Mouse (Mus musculus) left cerebral cortex, adult 8-10 months (tissue): Measurements from ENCODE around the gene Ptges. TPM values are rescaled to one million over a fixed set of nuclear protein-coding genes. Genes with fewer than 3 reads are reported as not detected.
"Not testable (repeated sequence)": the region's sequence is repeated elsewhere in the genome, so short reads cannot be mapped to it uniquely, and the experiment has no call there.

Experiments
- DNase-seq, 2 experiments: peaks; one replicate each; pipeline ENCODE4 v3.0.0; 2022; ENCODE audit warnings: low spot score in 2 of 2
- total RNA-seq, 4 experiments: library from RNA; stranded (reverse); gene quantifications; 2 replicates each; pipeline ENCODE4 v1.2.4; 2022

The Ptges gene
- total RNA-seq: 1 to 10 TPM; 4.3 to 7.3 (median 6.9) TPM

DNA sequence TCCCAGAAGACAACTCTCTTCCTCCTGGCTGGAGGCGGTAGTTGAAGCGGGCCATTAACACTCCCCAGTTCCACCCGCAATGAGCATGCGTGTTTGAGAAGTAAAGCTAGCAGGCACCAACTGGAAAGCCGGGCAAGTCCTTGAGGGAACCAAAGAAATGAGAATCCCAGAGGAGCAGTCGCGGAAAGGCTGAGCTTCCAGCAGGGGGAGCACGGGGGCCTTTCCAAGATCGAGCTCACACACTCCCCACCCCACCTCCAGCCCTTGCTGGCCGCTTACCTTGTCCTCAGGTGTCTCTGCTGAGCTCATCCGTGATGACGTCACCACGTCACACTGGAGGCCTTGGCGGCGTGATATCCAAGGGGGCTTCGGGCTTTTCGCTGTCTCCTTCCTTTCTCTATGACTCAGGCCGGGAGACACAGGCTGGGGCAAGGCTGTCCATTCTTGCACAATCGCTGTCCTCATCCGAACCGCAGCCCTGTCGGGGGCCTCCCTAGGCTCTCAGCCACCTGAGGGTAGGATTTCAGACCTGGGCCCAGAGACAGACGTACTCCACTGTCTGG lies at the start of gene Ptges:
TSS of gene Ptges (minus strand) at position 381 of the 563 bp plus-strand sequence.
- DNase-seq: peak; percentile 35 to 76

DNA sequence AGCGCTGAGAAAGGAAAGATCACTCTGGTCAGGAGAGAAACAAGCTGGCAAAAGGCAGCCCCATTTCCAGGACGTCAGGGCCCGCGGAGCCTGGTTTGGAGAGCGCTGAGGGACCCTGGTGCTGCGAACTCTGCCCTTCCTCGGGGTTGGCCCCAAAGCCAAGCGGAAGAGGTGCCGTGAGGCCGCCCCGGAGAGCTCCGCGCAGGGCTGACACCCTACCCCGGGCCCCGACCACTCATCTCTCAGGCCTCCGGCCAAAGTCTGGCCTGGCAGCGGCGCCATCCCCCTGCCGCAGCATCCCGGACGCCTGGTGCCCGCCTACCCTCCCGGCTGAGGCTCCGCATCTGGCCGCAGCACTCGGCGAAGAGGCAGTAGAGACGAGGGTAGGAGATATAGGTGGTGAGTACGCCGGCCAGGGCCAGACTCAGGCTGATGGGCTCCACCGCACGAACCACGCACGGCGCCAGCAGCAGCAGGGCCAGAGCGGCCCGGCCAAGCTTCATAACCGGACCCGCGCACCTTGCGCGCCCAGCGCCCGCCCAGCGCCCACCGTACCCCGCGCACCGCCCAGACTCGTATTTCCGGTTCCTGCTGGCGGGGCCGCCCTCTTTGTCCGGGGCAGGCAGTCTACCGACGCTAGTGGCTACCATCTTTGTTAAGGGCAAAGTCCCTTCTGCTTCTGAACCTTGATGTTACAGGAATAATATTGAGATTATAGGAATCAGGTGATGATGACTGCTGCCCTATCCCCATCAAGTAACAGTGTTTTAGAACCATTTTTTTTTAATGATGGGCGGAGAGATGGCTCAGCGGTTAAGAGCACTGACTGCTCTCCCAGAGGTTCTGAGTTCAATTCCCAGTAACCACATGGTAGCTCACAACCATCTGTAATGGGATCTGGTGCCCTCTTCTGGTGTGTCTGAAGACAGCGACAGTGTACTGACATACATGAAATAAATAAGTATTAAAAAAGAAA lies 38.0 kb upstream of the Ptges start, which contains the start of gene Tor1a:
TSS of gene Tor1a (minus strand) at position 582 of the 976 bp plus-strand sequence.
- peak; percentile 83 to 88 for DNase-seq

DNA sequence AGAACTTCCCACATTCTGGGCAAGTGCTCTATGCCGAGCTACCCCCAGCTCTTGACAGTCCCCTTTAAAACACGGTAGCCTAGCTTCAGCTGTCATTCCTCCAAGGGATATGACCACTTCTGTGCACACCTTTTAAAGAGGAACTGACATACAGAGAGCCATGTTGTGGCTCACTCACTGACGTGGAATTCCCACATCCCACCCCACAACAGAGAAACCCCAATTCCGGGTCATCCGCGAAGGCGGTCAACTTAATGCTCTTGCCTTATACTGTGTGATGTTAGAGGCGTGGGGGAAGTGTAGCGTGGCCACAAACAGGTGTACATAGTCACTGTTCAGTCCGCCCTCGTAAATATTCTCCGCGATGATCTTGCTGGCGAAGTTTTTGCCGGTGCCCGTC lies 37.2 kb upstream of the Ptges start:
- no peak for DNase-seq

DNA sequence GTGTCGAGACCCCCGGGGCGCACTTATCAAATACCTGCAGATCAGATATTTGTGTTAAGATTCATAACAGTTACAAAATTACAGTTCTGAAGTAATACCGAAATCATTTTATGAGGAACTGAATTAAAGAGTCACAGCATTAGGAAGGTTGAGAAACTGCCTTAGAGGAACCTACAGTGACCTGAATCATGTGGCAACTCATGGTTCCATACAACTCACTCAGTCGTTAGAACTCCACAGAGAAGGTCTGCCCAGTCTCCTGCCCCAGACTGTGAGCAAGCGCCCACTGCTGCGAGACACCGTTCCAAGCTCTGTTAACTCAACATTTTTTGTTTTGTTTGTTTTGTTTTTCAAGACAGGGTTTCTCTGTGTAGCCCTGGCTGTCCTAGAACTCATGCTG lies 36.0 kb upstream of the Ptges start:
- DNase-seq: no peak

DNA sequence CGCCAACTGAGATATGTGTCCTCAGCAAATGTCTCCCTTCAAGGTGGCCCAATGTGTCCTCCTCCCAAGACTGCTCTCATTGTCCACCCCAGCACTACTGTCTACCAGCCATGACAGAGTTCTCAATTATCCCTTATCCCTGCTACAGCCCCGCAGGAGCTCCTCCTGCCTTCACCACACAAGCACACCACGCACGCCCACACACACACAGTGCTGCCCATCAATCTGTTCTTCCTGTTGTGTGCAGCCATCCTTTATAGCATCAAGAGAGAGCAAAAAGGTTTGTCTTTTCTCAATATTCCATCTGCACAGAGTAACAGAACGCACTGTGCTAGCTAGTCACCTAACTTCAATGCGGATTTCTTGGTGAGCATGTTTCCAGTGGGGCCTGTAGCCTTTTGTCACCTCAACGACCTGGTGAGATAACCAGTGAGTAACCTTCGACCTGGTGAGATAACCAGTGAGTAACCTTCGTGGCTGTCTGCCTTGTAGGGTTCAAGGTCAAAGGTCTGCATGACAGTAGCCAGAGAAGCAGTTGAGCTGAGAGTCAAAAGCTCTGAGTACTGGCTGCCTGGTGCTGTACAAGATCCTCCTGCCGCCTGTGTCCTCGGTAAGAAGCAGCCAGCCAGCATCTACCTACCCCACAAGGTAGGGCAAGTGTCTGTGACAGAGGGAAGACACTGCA lies 33.0 kb upstream of the Ptges start:
- no peak for DNase-seq

DNA sequence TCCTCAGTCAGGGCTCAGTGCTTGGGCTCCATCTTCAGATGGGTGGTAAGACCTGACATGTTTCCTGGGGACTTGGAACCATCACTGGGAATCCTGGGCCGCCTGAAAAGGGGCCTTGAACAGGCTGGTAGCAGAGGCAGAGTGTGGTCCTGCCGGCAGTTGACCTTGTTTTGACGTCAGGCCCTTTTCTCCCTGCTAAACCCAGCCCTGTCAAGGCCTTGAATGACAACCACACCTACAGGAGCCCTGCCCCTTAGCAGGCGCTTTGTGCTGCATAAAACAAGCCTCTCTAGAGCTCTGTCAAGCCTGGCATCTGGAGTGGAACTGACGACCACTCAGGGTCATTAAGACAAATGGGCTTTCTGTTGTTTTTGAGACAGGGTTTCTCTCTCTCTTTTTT lies 30.2 kb upstream of the Ptges start:
- DNase-seq: no peak

DNA sequence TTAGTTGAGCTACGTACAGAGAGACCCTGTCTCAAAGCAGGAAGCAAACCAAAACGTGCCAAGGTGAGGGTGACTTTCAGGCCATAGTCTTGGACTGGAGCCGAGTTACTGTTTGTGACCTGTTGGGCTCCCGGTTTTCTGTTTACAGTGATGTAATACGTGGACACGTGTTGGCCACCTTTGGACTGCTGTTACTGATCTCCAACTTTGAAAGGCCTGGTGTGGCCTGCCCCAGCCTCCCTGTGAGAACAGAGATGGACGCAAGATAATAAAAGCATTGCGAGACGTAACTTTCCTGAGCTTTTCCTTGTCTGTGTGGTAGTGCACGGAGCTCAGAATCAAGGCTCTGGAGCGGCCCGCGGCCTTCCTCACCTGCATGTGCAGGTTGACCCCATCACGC lies 29.1 kb upstream of the Ptges start:
- no peak for DNase-seq

DNA sequence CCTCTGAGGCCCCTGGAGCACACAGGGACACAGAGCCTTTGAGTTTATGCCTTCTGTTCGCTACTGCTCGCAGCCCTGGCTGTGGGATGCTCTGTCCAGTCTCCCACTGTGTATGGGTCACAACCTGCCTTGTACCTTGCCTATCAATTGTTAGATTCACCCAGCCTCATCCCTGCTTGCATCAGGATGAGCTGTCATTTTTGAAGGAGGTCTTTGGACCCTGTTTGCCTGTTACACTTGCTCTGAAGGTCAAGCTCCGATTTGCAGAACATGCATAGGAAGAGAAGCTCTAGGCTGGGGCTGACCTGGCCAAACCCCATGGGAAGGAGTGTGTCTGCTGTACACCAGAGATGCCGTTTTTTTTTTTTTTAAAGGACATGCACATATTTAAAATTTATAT lies 27.8 kb upstream of the Ptges start:
- no peak for DNase-seq

DNA sequence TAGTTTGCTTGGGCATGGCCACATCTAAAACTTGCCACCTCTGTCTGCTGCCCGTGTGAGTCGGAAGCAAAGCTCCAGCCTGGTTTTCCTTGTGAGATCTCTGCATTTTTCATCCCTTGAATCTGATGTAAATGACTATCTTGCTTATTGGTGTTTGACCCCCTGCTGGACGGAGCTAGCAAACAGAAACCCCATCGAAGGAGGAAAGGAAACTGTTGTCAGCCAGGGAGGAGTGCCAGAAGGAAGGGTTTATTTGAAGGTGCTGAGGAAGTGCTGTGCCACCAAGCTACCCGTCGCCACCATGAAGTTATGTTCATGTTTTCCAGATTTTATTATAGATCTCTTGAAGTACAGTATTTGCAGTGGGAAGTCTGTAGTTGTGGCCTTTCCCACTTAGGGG lies 25.1 kb upstream of the Ptges start:
- no peak for DNase-seq

DNA sequence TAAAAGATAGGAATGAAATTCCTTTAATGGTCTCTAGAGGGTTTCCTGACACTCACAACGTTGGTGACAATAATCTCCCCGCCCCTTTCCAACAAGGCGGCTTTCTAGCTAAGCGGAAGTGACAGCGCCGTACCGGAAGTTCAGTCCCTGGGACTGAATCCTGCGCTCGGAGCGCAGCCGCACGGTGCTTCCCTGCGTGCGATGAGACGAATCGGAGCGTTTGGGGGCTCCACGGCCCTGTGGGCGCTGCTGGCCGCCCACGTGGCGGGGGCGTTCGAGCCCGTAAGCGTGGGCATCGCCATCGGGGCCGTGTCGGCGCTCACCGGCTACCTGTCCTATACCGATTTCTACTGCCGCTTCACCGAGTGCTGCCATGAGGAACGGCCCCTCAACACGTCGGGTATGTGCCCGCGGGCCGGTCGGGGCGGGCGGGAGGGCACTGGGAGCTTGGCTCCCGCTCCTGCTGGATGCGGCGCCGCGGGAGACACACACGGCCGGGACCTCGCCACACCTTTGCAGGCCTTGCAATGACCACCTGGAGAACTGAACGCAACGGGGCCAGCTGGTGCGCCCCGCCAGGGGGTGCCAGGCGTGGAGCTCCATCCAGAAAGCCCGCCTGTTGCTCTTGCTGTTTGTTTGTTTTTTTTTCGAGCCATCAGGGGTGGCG lies 23.3 kb upstream of the Ptges start, which contains the start of gene Tor1b:
TSS of gene Tor1b (plus strand) at position 136 of the 667 bp plus-strand sequence.
- peak; percentile 72 to 82 for DNase-seq

DNA sequence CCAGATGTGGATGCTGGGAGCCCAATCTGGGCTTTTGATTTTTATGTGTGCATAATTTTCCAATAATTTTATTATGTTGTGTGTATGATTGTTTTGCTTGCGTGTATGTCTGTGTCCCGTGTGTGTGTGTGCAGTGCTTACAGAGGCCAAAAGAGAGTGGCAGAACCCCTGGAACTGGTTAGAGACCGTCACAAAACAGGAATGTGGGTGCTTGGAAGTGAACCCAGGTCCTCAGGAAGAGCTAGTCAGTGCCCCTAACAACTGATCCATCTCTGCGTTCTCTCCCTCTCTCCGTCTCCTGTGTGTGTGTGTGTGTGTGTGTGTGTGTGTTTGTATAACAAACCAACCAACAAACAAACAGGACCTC lies 22.8 kb upstream of the Ptges start:
- DNase-seq: no peak

DNA sequence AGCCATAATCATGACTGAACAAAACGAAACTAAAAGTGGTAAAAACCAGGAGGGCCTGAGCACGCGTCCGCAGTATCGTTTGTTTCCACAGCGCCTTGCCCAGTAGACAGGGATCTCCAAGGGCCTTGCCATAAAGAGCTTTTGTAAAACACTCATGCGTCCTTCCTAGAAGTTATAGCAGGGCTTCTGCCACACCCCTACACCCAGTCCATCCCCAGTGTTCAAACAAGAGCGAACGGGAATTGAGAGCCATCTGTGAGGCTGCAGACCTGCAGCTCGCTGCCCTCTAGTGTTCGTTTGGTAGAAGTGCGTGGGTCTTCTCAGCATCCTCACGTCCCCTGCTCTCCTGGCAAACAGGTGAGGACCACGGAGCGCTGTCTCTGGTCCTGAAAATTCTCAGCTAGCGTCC lies 12.9 kb upstream of the Ptges start:
- DNase-seq: no peak

DNA sequence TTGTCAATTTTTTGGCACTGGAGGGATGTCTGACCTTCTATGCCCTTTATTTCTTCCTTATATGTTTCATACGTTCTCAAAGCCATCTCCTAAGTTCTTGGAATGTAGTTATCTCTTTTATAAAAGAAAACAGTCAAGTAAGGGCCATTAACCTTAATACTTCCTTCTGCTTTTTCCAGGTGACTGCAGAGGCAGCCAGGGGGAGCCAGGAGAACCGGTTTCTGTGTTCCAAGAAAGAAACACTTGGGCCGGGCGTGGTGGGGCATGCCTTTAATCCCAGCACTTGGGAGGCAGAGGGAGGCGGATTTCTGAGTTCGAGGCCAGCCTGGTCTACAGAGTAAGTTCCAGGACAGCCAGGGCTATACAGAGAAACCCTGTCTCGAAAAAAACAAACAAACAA lies 12.5 kb upstream of the Ptges start:
- not testable (repeated sequence) for DNase-seq

DNA sequence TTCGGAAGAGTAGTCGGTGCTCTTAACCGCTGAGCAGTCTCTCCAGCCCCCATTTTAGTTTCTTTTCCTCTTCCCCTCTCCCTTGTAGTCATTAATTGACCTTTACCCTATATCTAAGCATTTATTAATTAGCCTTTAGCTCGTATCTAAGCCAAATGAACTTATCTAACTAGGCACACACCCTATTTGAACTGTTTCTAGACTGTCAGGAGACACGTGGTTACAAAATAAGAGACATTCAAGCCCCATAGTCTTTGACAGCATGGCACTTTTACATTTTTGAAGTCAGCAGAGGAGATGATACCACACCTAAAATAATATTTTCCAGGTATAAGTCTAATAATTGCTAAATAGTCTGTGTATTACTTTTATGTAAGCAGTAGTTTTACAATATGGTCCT lies 11.9 kb upstream of the Ptges start:
- DNase-seq: no peak

DNA sequence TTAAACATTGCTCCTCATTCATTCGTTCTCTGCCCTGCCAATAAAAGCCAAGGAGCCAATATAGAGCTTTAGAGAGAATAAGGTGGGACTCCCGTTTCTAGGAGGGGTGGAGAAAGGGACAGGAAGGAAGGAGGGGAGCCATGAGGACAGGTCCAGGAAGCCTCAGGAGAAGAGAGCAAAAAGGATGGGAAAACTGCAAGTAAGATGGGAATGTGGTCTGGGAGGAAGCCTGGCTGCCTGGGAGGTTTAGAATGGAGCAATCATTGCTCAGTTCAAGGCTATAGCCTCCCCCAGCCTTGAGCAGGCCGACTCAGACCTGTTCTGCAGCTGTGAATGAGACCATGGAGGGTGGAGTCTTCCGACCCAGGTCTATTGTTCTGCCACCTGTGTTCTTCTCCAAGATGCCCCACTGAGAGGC lies 8.9 kb upstream of the Ptges start:
- no peak for DNase-seq

DNA sequence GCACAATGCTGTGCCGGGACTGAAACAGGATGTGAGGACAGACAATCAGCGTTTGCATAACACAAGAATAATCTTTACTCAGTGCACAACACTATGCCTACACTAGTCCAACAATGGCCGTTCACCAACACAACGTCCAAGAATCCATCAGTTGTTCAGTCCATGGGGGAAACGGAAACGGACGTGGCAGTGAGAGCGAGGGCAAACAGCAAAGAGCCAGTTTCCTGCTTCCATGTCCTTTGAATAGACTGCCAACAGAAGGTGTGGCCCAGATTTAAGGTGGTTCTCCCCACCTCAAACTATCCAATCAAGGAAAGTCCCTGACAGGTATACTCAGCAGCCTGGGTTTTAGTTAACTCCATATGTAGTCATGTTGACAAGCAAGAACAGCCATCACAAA lies 8.1 kb upstream of the Ptges start:
- DNase-seq: no peak

DNA sequence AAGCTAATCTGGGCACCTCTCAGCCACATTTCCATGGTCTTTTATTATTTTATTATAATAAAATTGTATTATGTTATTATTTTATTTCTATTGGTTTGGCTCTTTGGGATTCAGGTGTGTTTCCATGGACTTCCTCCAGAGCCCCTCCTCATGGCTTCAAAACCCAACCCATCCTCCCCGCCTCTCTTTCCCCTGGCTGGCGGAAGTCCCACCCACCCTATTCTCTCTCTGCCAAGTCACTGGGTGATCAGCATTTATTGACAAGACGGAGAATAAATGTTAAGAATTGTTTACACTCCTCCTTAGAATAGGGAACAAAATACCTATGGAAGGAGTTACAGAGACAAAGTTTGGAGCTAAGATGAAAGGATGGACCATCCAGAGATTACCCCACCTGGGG lies 7.1 kb upstream of the Ptges start:
- DNase-seq: no peak

DNA sequence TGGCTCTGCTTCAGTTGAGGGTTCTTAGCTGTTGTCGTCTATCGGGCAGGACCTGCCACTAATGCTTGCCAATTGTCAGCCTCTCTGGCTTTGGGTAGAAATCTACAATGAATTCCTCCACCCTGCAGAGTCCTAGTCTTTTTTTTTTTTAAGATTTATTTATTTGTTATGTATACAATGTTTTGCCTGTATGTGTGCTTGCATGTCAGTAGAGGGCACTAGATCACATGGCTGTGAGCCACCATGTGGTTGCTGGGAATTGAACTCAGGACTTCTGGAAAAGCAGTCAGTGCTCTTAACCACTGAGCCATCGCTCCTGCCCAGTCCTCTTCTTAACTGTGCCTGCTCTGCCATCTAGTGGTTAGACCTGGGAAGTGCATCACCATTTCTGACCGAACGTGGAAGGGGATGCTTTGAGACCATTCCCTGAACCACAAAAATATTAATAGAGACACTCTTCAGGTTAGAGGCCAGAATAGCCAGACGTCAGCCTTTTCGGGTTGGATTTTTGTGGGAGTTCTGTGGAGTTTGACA lies 4.3 kb upstream of the Ptges start:
- DNase-seq: peak in 1 of 2 experiments; percentile 67

DNA sequence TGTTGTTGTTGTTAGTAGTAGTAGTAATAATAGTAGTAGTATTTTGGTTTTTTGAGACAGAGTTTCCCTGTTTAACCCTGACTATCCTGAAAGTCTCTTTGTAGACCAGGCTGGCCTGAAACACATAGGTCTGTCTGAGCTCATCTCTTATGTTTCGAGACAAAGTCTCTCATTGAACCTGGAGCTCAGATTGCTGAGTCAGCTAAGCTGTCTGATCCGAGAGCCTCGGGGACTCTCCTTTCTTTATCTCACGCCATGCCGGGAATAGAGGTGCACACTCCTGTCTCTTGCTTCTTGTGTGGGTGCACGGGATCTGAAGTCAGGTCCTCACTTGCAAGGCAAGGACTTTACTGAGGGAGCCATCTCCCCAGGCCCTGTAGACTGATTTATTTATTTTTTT lies 3.4 kb upstream of the Ptges start:
- no peak for DNase-seq

DNA sequence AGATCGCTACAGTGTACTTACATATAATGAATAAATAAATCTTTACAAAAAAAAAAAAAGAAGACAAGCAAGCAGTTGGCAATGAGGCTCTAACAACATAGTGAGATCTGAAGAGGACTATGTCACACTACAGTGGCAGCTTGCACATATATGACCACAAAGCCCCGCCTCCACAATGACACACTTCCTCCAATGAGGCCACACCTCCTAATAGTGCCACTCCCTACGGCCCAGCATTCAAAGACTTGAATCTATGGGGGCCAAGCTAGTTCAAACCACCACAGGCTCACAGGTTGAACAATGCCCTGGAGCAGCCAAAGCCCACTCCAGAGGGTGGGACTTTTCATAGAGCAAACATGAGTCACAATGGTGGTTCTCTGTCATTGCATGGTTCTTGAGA lies 2.3 kb upstream of the Ptges start:
- no peak for DNase-seq

DNA sequence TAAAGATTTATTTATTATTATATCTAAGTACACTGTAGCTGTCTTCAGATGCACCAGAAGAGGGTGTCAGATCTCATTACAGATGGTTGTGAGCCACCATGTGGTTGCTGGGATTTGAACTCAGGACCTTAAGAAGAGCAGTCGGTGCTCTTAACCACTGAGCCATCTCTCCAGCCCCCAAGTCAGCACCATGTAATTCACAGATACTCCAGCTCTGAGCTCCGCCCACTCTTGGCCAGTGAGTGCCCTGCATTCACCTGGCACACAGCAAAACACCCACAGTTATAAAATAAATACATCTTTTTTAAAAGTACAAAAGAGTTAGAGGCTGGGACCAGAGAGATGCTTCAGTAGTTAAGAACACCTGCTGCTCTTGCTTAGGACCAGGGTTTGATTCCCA lies 1.2 kb upstream of the Ptges start:
- not testable (repeated sequence) for DNase-seq
